In the genomic region with DNA sequence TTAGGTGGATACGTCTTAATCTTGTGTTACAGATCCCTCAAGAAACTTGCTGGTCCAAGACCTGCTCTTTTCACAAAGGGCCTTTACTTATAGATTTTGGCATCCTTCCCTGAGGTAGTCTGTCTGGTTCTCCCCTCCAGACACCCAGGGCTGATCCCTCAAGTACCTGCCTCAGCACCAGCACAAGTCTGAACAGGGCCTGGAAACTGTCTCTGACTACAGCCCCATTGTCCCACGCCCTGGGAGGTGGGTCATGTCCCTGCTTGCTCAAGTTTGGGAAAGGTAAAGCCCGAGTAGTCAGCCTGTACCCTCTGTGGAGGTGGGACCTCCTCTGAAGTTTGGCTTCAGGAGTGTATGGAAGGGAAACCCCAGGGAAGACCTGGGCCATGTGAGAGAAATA, we compare ENCODE assay signal across 15 mouse cellular contexts.
"Had no signal": no experiment of that assay in that cellular context is flagged by ENCODE, and none has a peak within 500 bp of the region (broad histone marks: within the 10 kb centered on the region; RNA-seq: fewer than 3 reads in every experiment).

No protein-coding gene starts in this region.

- H3K27me3 ChIP-seq: limb, embryonic 15.5 days; liver, embryonic 12.5 days; lung, embryonic 15.5 days; neural tube, embryonic 13.5 days had no signal

- H3K9ac ChIP-seq: limb, embryonic 15.5 days; liver, embryonic 12.5 days; lung, embryonic 15.5 days; midbrain, embryonic 12.5 days; neural tube, embryonic 13.5 days had no signal

- H3K4me1 ChIP-seq: limb, embryonic 15.5 days; liver, embryonic 12.5 days; lung, embryonic 15.5 days; midbrain, embryonic 12.5 days; neural tube, embryonic 13.5 days had no signal

- H3K36me3 ChIP-seq: limb, embryonic 15.5 days; liver, embryonic 12.5 days; lung, embryonic 15.5 days; midbrain, embryonic 12.5 days; neural tube, embryonic 13.5 days had no signal

- H3K27ac ChIP-seq: kidney, postnatal 0 days; limb, embryonic 15.5 days; liver, embryonic 12.5 days; lung, embryonic 15.5 days; midbrain, embryonic 12.5 days; neural tube, embryonic 13.5 days had no signal

- ATAC-seq: liver, embryonic 12.5 days; midbrain, embryonic 16.5 days had no signal

- DNase-seq: kidney, adult 8-10 months; kidney, postnatal 36 days; layer of hippocampus, adult 9-11 months; layer of hippocampus, postnatal 36 days; lung, postnatal 14 days; retina, postnatal 1 day; right cerebral cortex, postnatal 4 days; spleen, adult 18-20 months had no signal

- H3K4me3 ChIP-seq: limb, embryonic 15.5 days; liver, embryonic 12.5 days; lung, embryonic 15.5 days; midbrain, embryonic 12.5 days; neural tube, embryonic 13.5 days had no signal

- H3K9me3 ChIP-seq: limb, embryonic 15.5 days; liver, embryonic 12.5 days; lung, embryonic 15.5 days; midbrain, embryonic 12.5 days; neural tube, embryonic 13.5 days had no signal

- H3K4me2 ChIP-seq: limb, embryonic 15.5 days; liver, embryonic 12.5 days; lung, embryonic 15.5 days; midbrain, embryonic 12.5 days; neural tube, embryonic 13.5 days had no signal
